Comparison of ENCODE assay signal across 13 mouse cellular contexts in the genomic region with DNA sequence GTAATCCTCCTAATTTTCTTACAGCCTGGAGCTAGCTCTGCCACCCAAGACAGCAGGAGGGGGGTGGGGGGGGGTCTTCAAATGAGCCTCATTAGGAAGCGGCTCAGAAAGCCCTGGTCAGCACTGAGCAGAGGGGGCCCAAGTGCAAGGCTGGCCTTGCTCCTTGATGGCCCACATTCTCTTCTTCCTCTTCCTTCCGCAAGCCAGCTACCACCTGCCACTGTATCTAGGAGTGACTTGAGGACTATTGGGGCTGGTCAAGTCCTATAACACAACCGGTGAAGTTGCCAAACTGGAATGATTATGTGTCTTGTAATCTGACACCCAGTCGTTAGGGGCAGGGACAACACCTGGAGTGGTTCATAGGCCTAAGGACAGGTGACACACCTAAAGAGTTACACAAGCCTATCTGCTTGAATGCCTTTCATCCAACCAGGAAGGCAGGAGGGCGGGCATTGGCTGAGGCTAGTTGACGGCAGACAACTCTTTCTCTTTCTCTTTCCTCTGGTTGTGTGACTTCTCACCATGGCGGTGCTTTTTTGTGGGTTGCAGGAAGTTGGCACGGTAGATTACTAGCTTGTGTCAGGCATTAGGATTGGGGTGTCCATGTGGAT. TPM values are rescaled to one million over a fixed set of nuclear protein-coding genes. Genes with fewer than 3 reads are reported as not detected.
DNase-seq lines count a peak whose midpoint lies in the region; ATAC-seq lines count a peak whose summit lies in the region.
"Had no signal": no experiment of that assay in that cellular context is flagged by ENCODE, and none has a peak within 500 bp of the region (broad histone marks: within the 10 kb centered on the region; RNA-seq: fewer than 3 reads in every experiment).

A gene (minus strand): TSS at position 296 of the 614 bp plus-strand sequence.

- no peaks in the 10 kb centered on the region for H3K27me3 ChIP-seq in forebrain, embryonic 15.5 days

- WGBS in forebrain, embryonic 15.5 days = 82% methylated on average over 8 of the region's 8 CpGs

- DNase-seq in kidney, adult 18-20 months = peak; percentile 7
- no peak for DNase-seq in kidney, postnatal 14 days
- DNase-seq in embryo, embryonic 10.5 days (ENCODE audit: low spot score) = peak; percentile 8
- peak; percentile 39 for DNase-seq in kidney, adult 9 months
- DNase-seq in lung, postnatal 14 days = peak; percentile 35
- DNase-seq in gastrocnemius, adult 18-20 months (ENCODE audit: low spot score) = no peak
- DNase-seq in heart, adult 18-20 months = no peak
- DNase-seq: cerebellum, adult 2 months; heart, postnatal 10 days; right cerebral cortex, adult 18-20 months had no signal

- no peaks in the 10 kb centered on the region for H3K4me1 ChIP-seq in forebrain, embryonic 15.5 days

- no peak within 1 kb of the TSS for H3K4me2 ChIP-seq in forebrain, embryonic 15.5 days (replicated peaks)

- H3K27ac ChIP-seq in forebrain, embryonic 15.5 days (replicated peaks) = no peak within 1 kb of the TSS

- H3K9me3 ChIP-seq in forebrain, embryonic 15.5 days = no peaks in the 10 kb centered on the region
- H3K9me3 ChIP-seq: megakaryocyte, embryonic 14.5 days had no signal

- no peak within 1 kb of the TSS for H3K4me3 ChIP-seq in forebrain, embryonic 15.5 days
- H3K4me3 ChIP-seq: megakaryocyte, embryonic 14.5 days had no signal

- no peak for ATAC-seq in forebrain, embryonic 15.5 days (replicated peaks)

- H3K36me3 ChIP-seq in forebrain, embryonic 15.5 days = no peaks in the 10 kb centered on the region

- H3K9ac ChIP-seq in forebrain, embryonic 15.5 days (replicated peaks) = no peak within 1 kb of the TSS

RNA-seq across cellular contexts. Expression of the gene that starts here (rescaled TPM):
- total RNA-seq in gastrocnemius, adult 18-20 months (2021) = not detected
- not detected in 2 replicates for polyA plus RNA-seq in forebrain, embryonic 15.5 days (2015; fragmentation: Nextera tagmentation; extraction: Ambion mirVana)
- under 1 TPM in 1 of 2 experiments, not detected in 1; 0.13 TPM for total RNA-seq in heart, adult 18-20 months (2021)
- total RNA-seq: gastrocnemius, postnatal 4 days; heart, postnatal 10 days had no signal

Comparison
In these comparisons a context has a peak if more than half of its experiments do, and no peak if none do; other contexts are left out.
1. DNase-seq: peak in kidney, adult 18-20 months (single experiment), embryo, embryonic 10.5 days (single experiment), kidney, adult 9 months (single experiment) and lung, postnatal 14 days (single experiment); none in kidney, postnatal 14 days (single experiment), gastrocnemius, adult 18-20 months (single experiment) and heart, adult 18-20 months (0 of 2).